Mouse (Mus musculus): ENCODE results near the gene Pcca. TPM values are rescaled to one million over a fixed set of nuclear protein-coding genes. Genes with fewer than 3 reads are reported as not detected.

Pcca gene
- total and polyA plus RNA-seq, 2 experiments = 26.3 to 54.1 TPM

DNA sequence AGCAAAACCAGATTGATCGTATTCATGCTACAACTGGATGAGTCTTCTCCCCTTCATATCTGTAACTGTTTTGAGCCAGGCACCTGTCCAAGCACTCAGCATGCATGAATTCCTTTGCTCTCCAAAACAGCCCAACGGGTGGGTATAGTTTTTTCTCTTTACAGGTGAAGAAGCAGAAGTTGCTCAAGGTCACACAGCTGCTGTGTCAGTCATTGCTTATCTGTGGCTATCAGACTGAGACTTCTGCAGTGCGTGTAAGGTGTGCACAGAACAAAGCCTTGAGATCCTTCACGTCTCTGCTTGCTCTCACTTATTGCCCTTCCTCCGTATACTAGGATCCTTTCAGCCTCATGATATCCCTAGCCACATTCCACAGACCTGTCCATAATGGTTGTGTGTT is 63.4 kb downstream of the Pcca start:
- H3K4me3 ChIP-seq (ENCODE audit: insufficient read depth, low read depth, low read length) = no peak overlapping the region
- H3K27ac ChIP-seq (replicated peaks; ENCODE audit: insufficient read depth, low read depth, low read length) = no peak overlapping the region
- 85% methylated on average over 5 of the region's 5 CpGs for WGBS
- no peaks in the 10 kb centered on the region for H3K27me3 ChIP-seq (ENCODE audit: control insufficient read depth, insufficient read depth, low read length)
- H3K9ac ChIP-seq (ENCODE audit: low read depth, low read length) = no peak overlapping the region
- peaks cover 3% of the 10 kb centered on the region; the same call in 1 of the 2 replicates for H3K79me2 ChIP-seq (ENCODE audit: control insufficient read depth, insufficient read depth, low read length)
- peaks cover 5% of the 10 kb centered on the region; the same call in 1 of the 2 replicates for H3K36me3 ChIP-seq (ENCODE audit: control insufficient read depth, insufficient read depth, low read length)
- peaks cover 8% of the 10 kb centered on the region for H3K4me1 ChIP-seq (ENCODE audit: control insufficient read depth, insufficient read depth, low read length)
- TF ChIP-seq CTCF (IDR thresholded peaks at IDR 0.05; ENCODE audit: low read depth, low read length) (no peak), POLR2A (IDR thresholded peaks at IDR 0.05; ENCODE audit: extremely low read depth, insufficient read depth, low read length) (no peak)
- no peak for DNase-seq (ENCODE audit: extremely low read depth, low read depth, low spot score)

DNA sequence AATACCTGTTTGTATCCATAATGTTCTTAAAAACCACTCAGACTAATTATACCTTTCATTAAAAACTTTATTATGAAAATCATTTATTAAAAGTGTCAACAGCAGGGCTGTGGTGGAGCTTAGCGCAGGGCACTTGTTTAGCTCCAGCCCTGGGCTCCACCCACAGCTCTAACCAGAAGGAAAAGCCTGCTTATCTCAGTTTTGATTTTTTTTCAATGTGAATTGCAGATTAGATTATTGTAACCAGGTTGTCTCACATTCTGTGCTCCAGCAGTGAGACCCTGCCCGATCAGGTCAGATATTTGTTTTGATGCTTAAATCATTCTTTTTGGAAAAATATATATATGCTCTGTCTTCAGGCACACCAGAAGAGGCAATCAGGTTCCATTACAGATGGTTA is 64.7 kb downstream of the Pcca start:
- no peak overlapping the region for H3K9ac ChIP-seq (ENCODE audit: low read depth, low read length)
- H3K79me2 ChIP-seq (ENCODE audit: control insufficient read depth, insufficient read depth, low read length) = peaks cover 3% of the 10 kb centered on the region; the same call in 1 of the 2 replicates
- DNase-seq (ENCODE audit: extremely low read depth, low read depth, low spot score) = no peak
- no peak overlapping the region for H3K4me3 ChIP-seq (ENCODE audit: insufficient read depth, low read depth, low read length)
- 92% methylated on average over 2 of the region's 2 CpGs for WGBS
- TF ChIP-seq POLR2A (IDR thresholded peaks at IDR 0.05; ENCODE audit: extremely low read depth, insufficient read depth, low read length) (no peak), CTCF (IDR thresholded peaks at IDR 0.05; ENCODE audit: low read depth, low read length) (no peak)
- peaks cover 14% of the 10 kb centered on the region for H3K4me1 ChIP-seq (ENCODE audit: control insufficient read depth, insufficient read depth, low read length)
- no peaks in the 10 kb centered on the region for H3K27me3 ChIP-seq (ENCODE audit: control insufficient read depth, insufficient read depth, low read length)
- no peak overlapping the region for H3K27ac ChIP-seq (replicated peaks; ENCODE audit: insufficient read depth, low read depth, low read length)
- H3K36me3 ChIP-seq (ENCODE audit: control insufficient read depth, insufficient read depth, low read length) = peaks cover 5% of the 10 kb centered on the region; the same call in 1 of the 2 replicates

- H3K27ac ChIP-seq (replicated peaks; ENCODE audit: insufficient read depth, low read depth, low read length) = no peak overlapping the region
- H3K4me3 ChIP-seq (ENCODE audit: insufficient read depth, low read depth, low read length) = no peak overlapping the region
- DNase-seq (ENCODE audit: extremely low read depth, low read depth, low spot score) = no peak
- no peaks in the 10 kb centered on the region; the same call in 1 of the 2 replicates for H3K79me2 ChIP-seq (ENCODE audit: control insufficient read depth, insufficient read depth, low read length)
- no peak for TF ChIP-seq POLR2A (IDR thresholded peaks at IDR 0.05; ENCODE audit: extremely low read depth, insufficient read depth, low read length)
- TF ChIP-seq CTCF (IDR thresholded peaks at IDR 0.05; ENCODE audit: low read depth, low read length) = no peak
- 93% methylated on average over 9 of the region's 9 CpGs for WGBS
- H3K27me3 ChIP-seq (ENCODE audit: control insufficient read depth, insufficient read depth, low read length) = no peaks in the 10 kb centered on the region
- peaks cover 14% of the 10 kb centered on the region for H3K4me1 ChIP-seq (ENCODE audit: control insufficient read depth, insufficient read depth, low read length)
- peaks cover 5% of the 10 kb centered on the region; the same call in 1 of the 2 replicates for H3K36me3 ChIP-seq (ENCODE audit: control insufficient read depth, insufficient read depth, low read length)
- H3K9ac ChIP-seq (ENCODE audit: low read depth, low read length) = no peak overlapping the region
Observed at GRCm38 (mm10) chr14:122599839-122600238, 65.7 kb downstream of the Pcca start.

- no peak overlapping the region for H3K4me3 ChIP-seq (ENCODE audit: insufficient read depth, low read depth, low read length)
- no peaks in the 10 kb centered on the region; the same call in 1 of the 2 replicates for H3K79me2 ChIP-seq (ENCODE audit: control insufficient read depth, insufficient read depth, low read length)
- H3K36me3 ChIP-seq (ENCODE audit: control insufficient read depth, insufficient read depth, low read length) = peaks cover 10% of the 10 kb centered on the region; the same call in 1 of the 2 replicates
- H3K9ac ChIP-seq (ENCODE audit: low read depth, low read length) = no peak overlapping the region
- H3K4me1 ChIP-seq (ENCODE audit: control insufficient read depth, insufficient read depth, low read length) = peaks cover 14% of the 10 kb centered on the region
- no peaks in the 10 kb centered on the region for H3K27me3 ChIP-seq (ENCODE audit: control insufficient read depth, insufficient read depth, low read length)
- peak; percentile 64 for DNase-seq (ENCODE audit: extremely low read depth, low read depth, low spot score)
- 57% methylated on average over 2 of the region's 2 CpGs for WGBS
- TF ChIP-seq POLR2A (IDR thresholded peaks at IDR 0.05; ENCODE audit: extremely low read depth, insufficient read depth, low read length) = no peak
- no peak for TF ChIP-seq CTCF (IDR thresholded peaks at IDR 0.05; ENCODE audit: low read depth, low read length)
- no peak overlapping the region for H3K27ac ChIP-seq (replicated peaks; ENCODE audit: insufficient read depth, low read depth, low read length)
Observed at GRCm38 (mm10) chr14:122602701-122603100, 68.6 kb downstream of the Pcca start.

- Histone ChIP-seq H3K79me2 (ENCODE audit: control insufficient read depth, insufficient read depth, low read length) (no peaks in the 10 kb centered on the region; the same call in 1 of the 2 replicates), H3K27me3 (ENCODE audit: control insufficient read depth, insufficient read depth, low read length) (no peaks in the 10 kb centered on the region)
Observed at GRCm38 (mm10) chr14:122606499-122606898, 72.4 kb downstream of the Pcca start.

GRCm38 (mm10) chr14:122607456-122607855 is 73.3 kb downstream of the Pcca start:
- Histone ChIP-seq H3K36me3 (ENCODE audit: control insufficient read depth, insufficient read depth, low read length) (peaks cover 10% of the 10 kb centered on the region; the same call in 1 of the 2 replicates), H3K4me1 (ENCODE audit: control insufficient read depth, insufficient read depth, low read length) (peaks cover 7% of the 10 kb centered on the region; the same call in 1 of the 2 replicates), H3K79me2 (ENCODE audit: control insufficient read depth, insufficient read depth, low read length) (no peaks in the 10 kb centered on the region; the same call in 1 of the 2 replicates), H3K27ac (replicated peaks; ENCODE audit: insufficient read depth, low read depth, low read length) (no peak overlapping the region), H3K27me3 (ENCODE audit: control insufficient read depth, insufficient read depth, low read length) (no peaks in the 10 kb centered on the region), H3K9ac (ENCODE audit: low read depth, low read length) (no peak overlapping the region), H3K4me3 (ENCODE audit: insufficient read depth, low read depth, low read length) (no peak overlapping the region)
- WGBS = 94% methylated on average over 4 of the region's 4 CpGs
- TF ChIP-seq POLR2A (IDR thresholded peaks at IDR 0.05; ENCODE audit: extremely low read depth, insufficient read depth, low read length) (no peak), CTCF (IDR thresholded peaks at IDR 0.05; ENCODE audit: low read depth, low read length) (no peak)
- no peak for DNase-seq (ENCODE audit: extremely low read depth, low read depth, low spot score)

More at GRCm38 (mm10) chr14:122606499-122606898, 72.4 kb downstream of the Pcca start:
- H3K27ac ChIP-seq (replicated peaks; ENCODE audit: insufficient read depth, low read depth, low read length) = no peak overlapping the region
- peaks cover 10% of the 10 kb centered on the region; the same call in 1 of the 2 replicates for H3K36me3 ChIP-seq (ENCODE audit: control insufficient read depth, insufficient read depth, low read length)
- no peak overlapping the region for H3K4me3 ChIP-seq (ENCODE audit: insufficient read depth, low read depth, low read length)
- TF ChIP-seq POLR2A (IDR thresholded peaks at IDR 0.05; ENCODE audit: extremely low read depth, insufficient read depth, low read length) (no peak), CTCF (IDR thresholded peaks at IDR 0.05; ENCODE audit: low read depth, low read length) (no peak)
- whole genome bisulfite sequencing = 97% methylated on average over 1 of the region's 1 CpGs
- no peak for DNase-seq (ENCODE audit: extremely low read depth, low read depth, low spot score)
- H3K9ac ChIP-seq (ENCODE audit: low read depth, low read length) = no peak overlapping the region
- peaks cover 11% of the 10 kb centered on the region for H3K4me1 ChIP-seq (ENCODE audit: control insufficient read depth, insufficient read depth, low read length)
